13 mouse cellular contexts compared by ENCODE assay signal in genomic region chr14:103764047-103764446, GRCm38 (mm10).
DNase-seq lines count a peak whose midpoint lies in the region; ATAC-seq lines count a peak whose summit lies in the region.
"Had no signal": no experiment of that assay in that cellular context is flagged by ENCODE, and none has a peak within 500 bp of the region (broad histone marks: within the 10 kb centered on the region; RNA-seq: fewer than 3 reads in every experiment).

No protein-coding gene starts in this region.

- no peak overlapping the region for H3K4me2 ChIP-seq in forebrain, embryonic 16.5 days (ENCODE audit: low read length)
- no peak overlapping the region for H3K4me2 ChIP-seq in midbrain, embryonic 12.5 days (replicated peaks)
- H3K4me2 ChIP-seq: liver, embryonic 12.5 days had no signal

- no peaks in the 10 kb centered on the region for H3K27me3 ChIP-seq in forebrain, embryonic 16.5 days (replicated peaks; ENCODE audit: control insufficient read depth, insufficient read depth, low read length)
- no peaks in the 10 kb centered on the region for H3K27me3 ChIP-seq in midbrain, embryonic 12.5 days
- H3K27me3 ChIP-seq: liver, embryonic 12.5 days had no signal

- WGBS in forebrain, embryonic 16.5 days: 2% methylated on average over 2 of the region's 2 CpGs
- WGBS in midbrain, embryonic 12.5 days: 10% methylated on average over 2 of the region's 2 CpGs

- H3K9ac ChIP-seq in forebrain, embryonic 16.5 days (replicated peaks; ENCODE audit: low read depth, low read length): no peak overlapping the region
- no peak overlapping the region for H3K9ac ChIP-seq in midbrain, embryonic 12.5 days (replicated peaks)
- H3K9ac ChIP-seq: liver, embryonic 12.5 days had no signal

- ATAC-seq in forebrain, embryonic 16.5 days: peak; percentile 97
- peak; percentile 92 for ATAC-seq in midbrain, embryonic 12.5 days (ENCODE audit: low FRiP score, low read depth)
- ATAC-seq: intestine, embryonic 16.5 days; liver, embryonic 12.5 days had no signal

- no peaks in the 10 kb centered on the region for H3K36me3 ChIP-seq in forebrain, embryonic 16.5 days (ENCODE audit: control insufficient read depth, insufficient read depth)
- no peaks in the 10 kb centered on the region for H3K36me3 ChIP-seq in midbrain, embryonic 12.5 days
- H3K36me3 ChIP-seq: liver, embryonic 12.5 days had no signal

- peak overlapping the region; percentile 82 for H3K27ac ChIP-seq in forebrain, embryonic 16.5 days (ENCODE audit: low read length)
- H3K27ac ChIP-seq in midbrain, embryonic 12.5 days (replicated peaks): peak overlapping the region; percentile 84
- H3K27ac ChIP-seq: liver, embryonic 12.5 days; macrophage had no signal

- peaks cover 11% of the 10 kb centered on the region for H3K4me1 ChIP-seq in forebrain, embryonic 16.5 days (replicated peaks; ENCODE audit: control insufficient read depth, insufficient read depth, low read length)
- H3K4me1 ChIP-seq in midbrain, embryonic 12.5 days: peaks cover 12% of the 10 kb centered on the region
- H3K4me1 ChIP-seq: liver, embryonic 12.5 days had no signal

- no peaks in the 10 kb centered on the region for H3K9me3 ChIP-seq in forebrain, embryonic 16.5 days (ENCODE audit: control insufficient read depth, low read length)
- no peaks in the 10 kb centered on the region for H3K9me3 ChIP-seq in midbrain, embryonic 12.5 days
- H3K9me3 ChIP-seq: liver, embryonic 12.5 days had no signal

- peak; percentile 31 to 69 for DNase-seq in frontal cortex, adult 2 months (ENCODE audit: extremely low spot score in 1 of 2, low spot score in 1 of 2)
- no peak for DNase-seq in frontal cortex, postnatal 25 days (ENCODE audit: low spot score in 2 of 2)
- peak; percentile 74 for DNase-seq in brain, embryonic 18.5 days (ENCODE audit: low read depth, low spot score)
- DNase-seq in spleen, postnatal 4 days (ENCODE audit: low spot score in 2 of 2): no peak
- no peak for DNase-seq in gastrocnemius, postnatal 10 days
- DNase-seq in c-Kit-positive CD71-positive TER-119-positive erythroid progenitor cells, embryonic 14.5 days (ENCODE audit: low spot score): no peak
- DNase-seq: adrenal gland, postnatal 25 days; cerebellum, postnatal 25 days had no signal

- no peak overlapping the region for H3K4me3 ChIP-seq in forebrain, embryonic 16.5 days (replicated peaks; ENCODE audit: low read length)
- H3K4me3 ChIP-seq in midbrain, embryonic 12.5 days: no peak overlapping the region
- H3K4me3 ChIP-seq: liver, embryonic 12.5 days had no signal

Comparison
In these comparisons a context has a peak if more than half of its experiments do, and no peak if none do; other contexts are left out.
1. DNase-seq: peak in frontal cortex, adult 2 months (2 of 2) and brain, embryonic 18.5 days (single experiment); none in frontal cortex, postnatal 25 days (0 of 2), spleen, postnatal 4 days (0 of 2), gastrocnemius, postnatal 10 days (single experiment) and c-Kit-positive CD71-positive TER-119-positive erythroid progenitor cells, embryonic 14.5 days (single experiment).